19 mouse cellular contexts compared by ENCODE assay signal in the genomic region with DNA sequence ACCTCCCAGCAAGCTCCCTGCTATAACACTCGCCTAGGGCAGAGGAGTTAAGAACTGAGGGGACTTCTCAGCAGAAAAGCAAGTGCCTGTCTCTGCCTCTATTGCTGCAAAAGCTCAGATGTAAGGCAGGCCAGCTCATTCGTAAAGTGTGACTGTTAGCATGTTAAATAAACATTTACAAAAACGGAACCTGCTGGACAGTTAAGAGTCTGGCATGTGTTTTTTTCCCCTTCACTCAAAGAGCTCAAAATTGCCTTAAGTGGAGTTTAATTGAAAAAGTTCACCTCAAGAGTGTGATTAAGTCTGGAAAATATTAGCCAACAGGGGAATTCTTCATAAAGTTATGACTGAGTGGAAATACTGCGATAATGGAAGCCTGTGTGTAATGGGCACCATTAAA.
A peak's percentile ranks its signal among the peaks of the same experiment; 100 is the strongest.
DNase-seq lines count a peak whose midpoint lies in the region; ATAC-seq and TF ChIP-seq lines count a peak whose summit lies in the region.
"Had no signal": no experiment of that assay in that cellular context is flagged by ENCODE, and none has a peak within 500 bp of the region (broad histone marks: within the 10 kb centered on the region; RNA-seq: fewer than 3 reads in every experiment).

No protein-coding gene starts in this region.

- no peak for ATAC-seq in embryonic facial prominence, embryonic 11.5 days (replicated peaks; ENCODE audit: insufficient number of reproducible peaks, low FRiP score, low TSS enrichment, low read depth)
- no peak for ATAC-seq in lung, embryonic 14.5 days (ENCODE audit: insufficient read depth)
- peak; percentile 72; the same call in 1 of the 2 replicates for ATAC-seq in lung, embryonic 16.5 days (ENCODE audit: low read depth)
- ATAC-seq in inflammation-experienced regulatory T-cells, adult 6 months, result no peak
- ATAC-seq: CD4-positive, CD25-positive, alpha-beta regulatory T cell, adult 4 months; forebrain, embryonic 14.5 days had no signal

- no peaks in the 10 kb centered on the region for H3K9me3 ChIP-seq in embryonic facial prominence, embryonic 11.5 days (replicated peaks; ENCODE audit: control insufficient read depth, low read length)
- H3K9me3 ChIP-seq in embryonic facial prominence, embryonic 10.5 days, result no peaks in the 10 kb centered on the region
- H3K9me3 ChIP-seq in lung, embryonic 14.5 days (ENCODE audit: low read depth, low read length), result no peaks in the 10 kb centered on the region
- no peaks in the 10 kb centered on the region for H3K9me3 ChIP-seq in lung, embryonic 16.5 days (ENCODE audit: control insufficient read depth, low read length)
- H3K9me3 ChIP-seq: embryonic facial prominence, embryonic 13.5 days; G1E; heart, embryonic 10.5 days; hindbrain, embryonic 13.5 days had no signal

- no peak overlapping the region for H3K27ac ChIP-seq in embryonic facial prominence, embryonic 11.5 days (replicated peaks; ENCODE audit: low read depth, low read length)
- no peak overlapping the region for H3K27ac ChIP-seq in embryonic facial prominence, embryonic 10.5 days (replicated peaks)
- no peak overlapping the region for H3K27ac ChIP-seq in lung, embryonic 14.5 days (ENCODE audit: low read depth)
- H3K27ac ChIP-seq in lung, embryonic 16.5 days (ENCODE audit: low read length), result no peak overlapping the region
- H3K27ac ChIP-seq: embryonic facial prominence, embryonic 13.5 days; heart, embryonic 10.5 days; hindbrain, embryonic 13.5 days had no signal

- H3K4me3 ChIP-seq in embryonic facial prominence, embryonic 11.5 days (ENCODE audit: low read depth, low read length), result no peak overlapping the region
- no peak overlapping the region for H3K4me3 ChIP-seq in embryonic facial prominence, embryonic 10.5 days
- H3K4me3 ChIP-seq in lung, embryonic 14.5 days (ENCODE audit: low read depth, low read length), result no peak overlapping the region
- no peak overlapping the region for H3K4me3 ChIP-seq in lung, embryonic 16.5 days (ENCODE audit: low read length)
- H3K4me3 ChIP-seq: embryonic facial prominence, embryonic 13.5 days; heart, embryonic 10.5 days; hindbrain, embryonic 13.5 days had no signal

- DNase-seq in embryonic facial prominence, embryonic 11.5 days (ENCODE audit: low spot score), result peak; percentile 50
- DNase-seq in embryonic facial prominence, embryonic 10.5 days (ENCODE audit: low spot score), result no peak
- DNase-seq in lung, embryonic 14.5 days, result peak; percentile 46
- no peak for DNase-seq in lung, adult 18-20 months
- no peak for DNase-seq in gastrocnemius, adult 18-20 months (ENCODE audit: low spot score)
- DNase-seq: adrenal gland, adult 8-10 months; B cell, adult 2 months; embryo, embryonic 11 days; heart, adult 18-20 months; heart, postnatal 10 days; heart, postnatal 4 days had no signal

- H3K36me3 ChIP-seq in embryonic facial prominence, embryonic 11.5 days (replicated peaks; ENCODE audit: control insufficient read depth, insufficient read depth, low read depth, low read length), result no peaks in the 10 kb centered on the region
- H3K36me3 ChIP-seq in embryonic facial prominence, embryonic 10.5 days (replicated peaks), result no peaks in the 10 kb centered on the region
- no peaks in the 10 kb centered on the region for H3K36me3 ChIP-seq in lung, embryonic 14.5 days (ENCODE audit: insufficient read depth)
- H3K36me3 ChIP-seq in lung, embryonic 16.5 days (ENCODE audit: control insufficient read depth, insufficient read depth, low read length), result no peaks in the 10 kb centered on the region
- H3K36me3 ChIP-seq: embryonic facial prominence, embryonic 13.5 days; G1E; heart, embryonic 10.5 days; hindbrain, embryonic 13.5 days had no signal

- 48% methylated on average over 4 of the region's 4 CpGs for WGBS in embryonic facial prominence, embryonic 11.5 days
- WGBS in embryonic facial prominence, embryonic 10.5 days, result 65% methylated on average over 4 of the region's 4 CpGs
- WGBS in lung, embryonic 14.5 days, result 15% methylated on average over 4 of the region's 4 CpGs
- WGBS in lung, embryonic 16.5 days, result 15% methylated on average over 4 of the region's 4 CpGs

- H3K4me2 ChIP-seq in embryonic facial prominence, embryonic 11.5 days (ENCODE audit: low read depth, low read length), result no peak overlapping the region
- no peak overlapping the region for H3K4me2 ChIP-seq in lung, embryonic 14.5 days
- H3K4me2 ChIP-seq in lung, embryonic 16.5 days (ENCODE audit: low read depth, low read length), result no peak overlapping the region
- H3K4me2 ChIP-seq: embryonic facial prominence, embryonic 13.5 days; hindbrain, embryonic 13.5 days had no signal

- TF ChIP-seq CTCF in lung, embryonic 14.5 days (IDR thresholded peaks at IDR 0.05; ENCODE audit: low read depth), result no peak

- H3K4me1 ChIP-seq in embryonic facial prominence, embryonic 11.5 days (ENCODE audit: control insufficient read depth, insufficient read depth, low read length), result no peaks in the 10 kb centered on the region
- peaks cover 7% of the 10 kb centered on the region; the same call in 1 of the 2 replicates for H3K4me1 ChIP-seq in embryonic facial prominence, embryonic 10.5 days
- peaks cover 5% of the 10 kb centered on the region; the same call in 1 of the 2 replicates for H3K4me1 ChIP-seq in lung, embryonic 14.5 days (ENCODE audit: insufficient read depth)
- H3K4me1 ChIP-seq in lung, embryonic 16.5 days (replicated peaks; ENCODE audit: control insufficient read depth, insufficient read depth, low read length), result peaks cover 8% of the 10 kb centered on the region
- H3K4me1 ChIP-seq: embryonic facial prominence, embryonic 13.5 days; hindbrain, embryonic 13.5 days had no signal

- no peaks in the 10 kb centered on the region for H3K27me3 ChIP-seq in embryonic facial prominence, embryonic 11.5 days (ENCODE audit: control insufficient read depth, insufficient read depth, low read length)
- H3K27me3 ChIP-seq in embryonic facial prominence, embryonic 10.5 days (replicated peaks; ENCODE audit: low read depth, poor library complexity, severe bottlenecking), result 0 out of 2 replicates have a peak, but pooled peaks cover 22% of the 10 kb centered on the region
- H3K27me3 ChIP-seq in lung, embryonic 14.5 days (ENCODE audit: insufficient read depth, low read length), result no peaks in the 10 kb centered on the region
- H3K27me3 ChIP-seq in lung, embryonic 16.5 days (ENCODE audit: control insufficient read depth, insufficient read depth, low read depth, low read length), result no peaks in the 10 kb centered on the region
- H3K27me3 ChIP-seq: embryonic facial prominence, embryonic 13.5 days; hindbrain, embryonic 13.5 days had no signal

- no peak overlapping the region for H3K9ac ChIP-seq in embryonic facial prominence, embryonic 11.5 days (replicated peaks; ENCODE audit: low read length)
- H3K9ac ChIP-seq in lung, embryonic 14.5 days, result no peak overlapping the region
- H3K9ac ChIP-seq in lung, embryonic 16.5 days (ENCODE audit: low read length), result no peak overlapping the region
- H3K9ac ChIP-seq: embryonic facial prominence, embryonic 13.5 days; hindbrain, embryonic 13.5 days had no signal

Comparison
In these comparisons a context has a peak if more than half of its experiments do, and no peak if none do; other contexts are left out.
1. DNase-seq: peak in embryonic facial prominence, embryonic 11.5 days (single experiment) and lung, embryonic 14.5 days (single experiment); none in embryonic facial prominence, embryonic 10.5 days (single experiment), lung, adult 18-20 months (0 of 2) and gastrocnemius, adult 18-20 months (single experiment).